Mouse (Mus musculus) neural tube, embryonic 13.5 days (tissue): ENCODE measurements around the gene Fbxo2. TPM values are rescaled to one million over a fixed set of nuclear protein-coding genes. Genes with fewer than 3 reads are reported as not detected.

Source experiments
- ATAC-seq: fragments of 200-750 bp; cut with Nextera tagmentation; 2 replicates; pipeline ENCODE4 v1.8.0; 2017; ENCODE audit warnings: low read depth, mild to moderate bottlenecking, moderate TSS enrichment, moderate library complexity
- H3K27ac ChIP-seq: fragments of 300-500 bp; sonication (generic); replicated peaks from 2 replicates; pipeline ENCODE4 v1.5.1; 2015; ENCODE audit warnings: moderate library complexity, mild to moderate bottlenecking, inconsistent platforms
- H3K27me3 ChIP-seq: fragments of 300-500 bp; sonication (generic); 2 replicates; pipeline ENCODE4 v1.6.1; 2015; ENCODE audit warnings: mild to moderate bottlenecking, inconsistent platforms
- H3K36me3 ChIP-seq: fragments of 300-500 bp; sonication (generic); 2 replicates; pipeline ENCODE4 v1.6.1; 2015; ENCODE audit warnings: mild to moderate bottlenecking, inconsistent platforms
- H3K4me1 ChIP-seq: fragments of 300-500 bp; sonication (generic); replicated peaks from 2 replicates; pipeline ENCODE4 v1.6.1; 2015; ENCODE audit warnings: inconsistent platforms
- H3K4me2 ChIP-seq: fragments of 300-500 bp; sonication (generic); 2 replicates; pipeline ENCODE4 v1.6.1; 2015; ENCODE audit warnings: inconsistent platforms, mild to moderate bottlenecking, moderate library complexity
- H3K4me3 ChIP-seq: fragments of 300-500 bp; sonication (generic); 2 replicates; pipeline ENCODE4 v1.5.1; 2015; ENCODE audit warnings: mild to moderate bottlenecking, inconsistent platforms
- H3K9ac ChIP-seq: fragments of 300-500 bp; sonication (generic); 2 replicates; pipeline ENCODE4 v1.6.1; 2015; ENCODE audit warnings: moderate library complexity, mild to moderate bottlenecking, inconsistent platforms
- H3K9me3 ChIP-seq: fragments of 300-500 bp; sonication (generic); 2 replicates; pipeline ENCODE4 v1.6.1; 2016; ENCODE audit warnings: inconsistent platforms
- WGBS: fragments of 180-500 bp; shearing (Covaris S2); methylation state at CpG from one replicate; pipeline ENCODE4 v1.1.7; 2015; 5-methylcytosine and 5-hydroxymethylcytosine counted together
- polyA plus RNA-seq: library from polyadenylated mRNA; unstranded; fragments of >200 nt; fragmentation: Nextera tagmentation; extraction: Ambion mirVana; gene quantifications from 2 replicates; pipeline ENCODE4 v1.2.1, GENCODE M21; 2015

Gene Fbxo2
- polyA plus RNA-seq, 1 experiment from 2014 or later = 6.9 TPM

DNA sequence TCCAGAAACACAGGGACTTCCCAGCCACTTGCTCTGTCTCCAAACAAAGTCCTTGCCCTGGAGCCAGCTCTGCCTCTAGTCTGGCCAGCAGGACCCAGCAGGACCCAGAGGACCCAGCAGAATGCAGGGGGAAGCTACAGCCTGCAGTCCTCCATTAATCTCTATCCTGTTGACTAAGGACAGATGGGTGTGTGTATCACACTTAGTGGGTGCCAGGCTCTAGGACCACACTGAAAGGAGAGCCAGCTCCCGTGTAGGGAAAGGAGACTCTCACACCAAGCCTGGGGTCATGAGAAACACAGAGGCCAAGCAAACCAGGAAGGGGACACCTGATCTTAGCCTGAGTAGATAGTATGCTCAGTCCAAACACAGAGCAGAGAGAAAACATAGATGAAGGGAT lies 32.2 kb upstream of the Fbxo2 start:
- WGBS = 54% methylated on average over 1 of the region's 1 CpGs
- Histone ChIP-seq H3K9ac (peak overlapping the region; percentile 99), H3K27me3 (peaks cover 3% of the 10 kb centered on the region; the same call in 1 of the 2 replicates), H3K4me2 (peak overlapping the region; percentile 76), H3K9me3 (no peaks in the 10 kb centered on the region), H3K4me3 (peak overlapping the region; percentile 76), H3K27ac (peak overlapping the region; percentile 99), H3K36me3 (no peaks in the 10 kb centered on the region), H3K4me1 (peaks cover 81% of the 10 kb centered on the region)
- ATAC-seq = no peak

DNA sequence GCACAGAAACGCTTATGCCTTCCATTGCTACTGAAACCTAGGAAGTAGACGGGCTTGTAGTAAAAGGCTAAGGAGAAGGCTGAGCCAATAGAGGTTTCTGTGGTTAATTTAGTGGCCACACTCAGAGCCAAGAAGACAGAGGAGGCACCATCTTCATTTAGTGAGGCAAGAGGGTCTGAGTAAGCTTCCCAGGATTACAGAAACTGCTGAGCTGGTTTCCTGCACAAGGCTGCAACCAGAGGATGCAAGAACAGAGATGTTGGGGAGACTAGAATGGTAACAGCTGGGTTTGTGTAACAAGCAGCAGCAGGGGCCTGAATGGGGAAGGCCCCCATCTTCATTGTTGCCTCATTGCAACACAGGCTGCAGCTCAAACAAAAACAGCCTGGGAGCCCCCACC lies 31.7 kb upstream of the Fbxo2 start:
- H3K27me3 ChIP-seq = peaks cover 3% of the 10 kb centered on the region; the same call in 1 of the 2 replicates
- ATAC-seq = no peak
- WGBS = 58% methylated on average over 2 of the region's 2 CpGs
- peaks cover 76% of the 10 kb centered on the region for H3K4me1 ChIP-seq
- peak overlapping the region; percentile 99 for H3K27ac ChIP-seq
- H3K4me2 ChIP-seq = peak overlapping the region; percentile 76
- H3K4me3 ChIP-seq = peak overlapping the region; percentile 76
- H3K9me3 ChIP-seq = no peaks in the 10 kb centered on the region
- no peaks in the 10 kb centered on the region for H3K36me3 ChIP-seq
- H3K9ac ChIP-seq = peak overlapping the region; percentile 99

DNA sequence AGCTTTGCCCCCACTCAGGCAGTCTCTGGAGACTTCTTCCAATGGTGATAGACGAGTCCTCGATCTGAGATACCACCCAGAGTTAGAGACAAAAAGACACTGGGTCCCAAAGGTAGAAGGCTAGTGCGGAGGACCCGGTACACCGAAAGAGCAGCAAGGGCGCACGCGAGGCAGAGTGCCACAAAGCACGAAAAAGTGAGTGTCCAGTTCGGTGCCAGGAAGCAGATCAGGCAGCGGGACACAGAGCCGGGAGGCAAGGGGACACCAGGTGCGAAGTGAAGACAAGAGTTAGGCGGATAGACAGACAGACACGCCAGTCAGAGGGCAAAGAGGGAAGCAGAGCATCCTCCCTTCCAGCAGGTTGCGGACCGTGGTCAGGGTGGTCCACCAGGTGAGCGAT lies 30.3 kb upstream of the Fbxo2 start, which contains the start of gene Mad2l2:
TSS of gene Mad2l2 (plus strand) at position 252 of the 400 bp plus-strand sequence.
- peak within 1 kb of the TSS; percentile 76 for H3K4me3 ChIP-seq
- peak; percentile 4; the same call in 1 of the 2 replicates for ATAC-seq
- peaks cover 5% of the 10 kb centered on the region; the same call in 1 of the 2 replicates for H3K27me3 ChIP-seq
- H3K4me2 ChIP-seq = peak within 1 kb of the TSS; percentile 76
- peak within 1 kb of the TSS; percentile 99 for H3K9ac ChIP-seq
- peak within 1 kb of the TSS; percentile 99 for H3K27ac ChIP-seq
- no peaks in the 10 kb centered on the region for H3K36me3 ChIP-seq
- WGBS = under 1% methylated on average over 18 of the region's 18 CpGs
- H3K4me1 ChIP-seq = peaks cover 64% of the 10 kb centered on the region
- H3K9me3 ChIP-seq = no peaks in the 10 kb centered on the region

DNA sequence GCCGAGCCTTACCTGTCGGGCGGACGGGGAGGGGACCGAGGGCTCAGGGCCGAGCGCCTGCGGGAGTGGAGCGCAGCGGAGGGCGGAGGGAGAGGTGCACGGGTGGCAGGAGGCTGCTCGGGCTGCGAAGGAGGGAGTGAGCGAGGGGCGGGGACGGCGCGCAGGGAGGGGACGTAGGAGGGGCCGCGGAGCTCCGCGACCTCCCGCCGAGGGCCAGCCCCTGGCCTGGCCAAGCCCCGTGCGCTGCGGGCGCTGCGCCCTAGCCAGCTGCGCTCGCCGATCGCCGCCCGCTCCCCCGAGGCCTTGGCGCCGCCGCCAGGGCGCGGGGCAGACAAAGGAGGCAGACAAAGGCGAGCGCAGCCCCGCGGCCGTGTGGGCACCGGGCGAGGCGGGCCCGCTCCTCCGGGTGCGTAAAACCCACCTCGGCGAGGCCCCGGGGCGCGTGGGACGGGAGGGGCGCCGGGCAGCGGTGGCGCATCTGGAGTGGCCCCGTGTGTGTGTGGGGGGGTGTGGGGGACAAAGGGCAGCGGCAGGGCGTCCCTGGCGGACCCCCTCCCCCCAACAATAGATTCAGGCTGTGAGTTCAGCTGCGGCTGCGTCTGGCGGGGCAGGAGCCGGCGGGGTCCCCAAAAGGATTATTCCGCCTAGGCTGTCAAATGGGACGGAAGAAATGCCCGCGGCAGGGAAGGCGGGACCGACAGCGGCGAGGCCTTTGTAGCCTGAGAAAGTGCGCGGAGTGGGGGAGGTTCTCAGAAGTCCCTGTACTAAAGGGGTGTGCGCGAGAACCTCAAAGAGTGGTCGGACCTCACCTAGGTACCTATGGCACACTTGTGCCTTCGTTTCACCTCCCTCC lies 29.6 kb upstream of the Fbxo2 start, which contains the start of gene Draxin:
TSS of gene Draxin (minus strand) at position 138 of the 853 bp plus-strand sequence.
- under 1% methylated on average over 78 of the region's 87 CpGs for WGBS

DNA sequence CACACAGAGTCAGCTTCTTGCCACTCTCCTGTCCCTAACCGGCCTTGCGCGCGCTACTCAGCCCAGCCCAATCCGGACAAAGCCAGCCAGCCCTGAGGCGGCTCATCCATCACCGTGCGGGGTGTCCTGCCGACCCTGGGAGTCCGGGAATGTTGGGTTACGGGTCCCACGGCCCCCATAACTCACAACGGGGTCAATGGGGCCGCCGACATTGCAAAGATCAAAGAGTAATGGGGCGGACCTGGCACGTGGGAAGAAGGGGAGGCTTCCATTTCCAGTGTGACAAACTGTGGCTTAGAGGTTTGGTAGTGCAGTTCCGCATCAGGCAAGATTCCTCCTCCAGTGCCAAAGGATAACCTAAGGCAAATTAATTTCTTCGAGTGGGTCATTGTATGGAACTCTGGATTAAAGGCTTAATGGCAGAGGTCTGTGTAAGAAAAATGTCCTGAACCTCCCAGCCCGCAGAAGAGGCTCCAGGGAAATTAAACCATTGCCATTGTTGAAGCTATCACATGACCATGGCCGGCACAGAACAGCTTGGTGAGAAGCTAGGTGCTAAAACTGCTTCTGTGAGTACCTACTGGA lies 28.8 kb upstream of the Fbxo2 start:
- peak overlapping the region; percentile 99 for H3K27ac ChIP-seq
- peak overlapping the region; percentile 76 for H3K4me3 ChIP-seq
- no peaks in the 10 kb centered on the region for H3K9me3 ChIP-seq
- peak overlapping the region; percentile 99 for H3K9ac ChIP-seq
- ATAC-seq = peak; percentile 69
- H3K27me3 ChIP-seq = peaks cover 6% of the 10 kb centered on the region; the same call in 1 of the 2 replicates
- H3K4me1 ChIP-seq = peaks cover 51% of the 10 kb centered on the region
- no peaks in the 10 kb centered on the region for H3K36me3 ChIP-seq
- WGBS = under 1% methylated on average over 19 of the region's 21 CpGs
- peak overlapping the region; percentile 76 for H3K4me2 ChIP-seq

More for the DNA sequence above, 29.6 kb upstream of the Fbxo2 start, which contains the start of gene Draxin:
- Histone ChIP-seq H3K4me3 (peak within 1 kb of the TSS; percentile 76), H3K27me3 (peaks cover 6% of the 10 kb centered on the region; the same call in 1 of the 2 replicates), H3K9me3 (no peaks in the 10 kb centered on the region), H3K9ac (peak within 1 kb of the TSS; percentile 99), H3K36me3 (no peaks in the 10 kb centered on the region), H3K4me2 (peak within 1 kb of the TSS; percentile 76), H3K4me1 (peaks cover 60% of the 10 kb centered on the region), H3K27ac (peak within 1 kb of the TSS; percentile 99)
- peak; percentile 73 for ATAC-seq

DNA sequence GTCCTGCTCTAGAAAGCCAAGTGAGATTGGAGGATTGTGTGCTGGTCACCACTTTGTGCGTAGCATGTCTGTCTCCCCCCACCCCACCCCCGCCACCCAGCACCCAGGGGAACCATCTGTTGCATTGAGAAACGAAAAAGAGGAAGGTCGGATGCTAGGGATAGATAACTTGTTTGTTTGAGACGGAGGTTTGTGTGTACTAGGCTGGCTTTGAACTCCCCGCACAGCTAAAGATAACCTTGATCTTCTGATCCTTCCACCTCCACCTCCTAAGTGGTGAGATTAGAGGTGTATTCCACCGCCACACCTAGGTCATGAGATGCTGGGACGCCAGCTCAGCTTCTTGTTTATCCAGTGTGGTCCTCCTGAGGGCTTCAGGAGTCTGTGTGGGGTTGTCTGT lies 25.4 kb upstream of the Fbxo2 start:
- no peak for ATAC-seq
- H3K27me3 ChIP-seq = peaks cover 2% of the 10 kb centered on the region; the same call in 1 of the 2 replicates
- no peak overlapping the region for H3K9ac ChIP-seq
- H3K36me3 ChIP-seq = no peaks in the 10 kb centered on the region
- no peak overlapping the region for H3K4me3 ChIP-seq
- WGBS = 82% methylated on average over 8 of the region's 8 CpGs
- H3K27ac ChIP-seq = no peak overlapping the region
- H3K4me2 ChIP-seq = no peak overlapping the region
- H3K9me3 ChIP-seq = no peaks in the 10 kb centered on the region
- H3K4me1 ChIP-seq = peaks cover 36% of the 10 kb centered on the region

DNA sequence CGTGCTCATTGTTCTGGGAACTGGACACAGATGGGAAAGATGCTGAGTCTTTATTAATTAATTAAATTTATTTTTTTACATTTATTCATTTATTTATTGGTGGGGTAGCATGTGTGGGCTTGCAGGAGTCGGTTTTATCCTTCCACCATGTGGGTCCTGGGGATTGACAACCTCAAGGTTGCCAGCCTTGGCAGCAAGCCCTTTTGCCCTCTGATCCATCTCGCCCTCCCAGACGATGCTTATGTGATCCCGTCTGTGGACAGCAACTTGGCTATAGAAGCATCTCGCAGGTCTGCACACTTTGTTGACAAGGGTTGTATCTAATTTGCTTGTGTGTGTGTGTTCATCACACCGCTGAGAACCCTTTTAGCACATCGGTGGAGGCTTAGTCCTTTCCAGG lies 22.9 kb upstream of the Fbxo2 start:
- 65% methylated on average over 8 of the region's 8 CpGs for WGBS
- no peaks in the 10 kb centered on the region for H3K9me3 ChIP-seq
- H3K36me3 ChIP-seq = no peaks in the 10 kb centered on the region
- no peak overlapping the region for H3K9ac ChIP-seq
- H3K27ac ChIP-seq = no peak overlapping the region
- H3K4me2 ChIP-seq = no peak overlapping the region
- H3K4me1 ChIP-seq = peaks cover 33% of the 10 kb centered on the region
- no peak overlapping the region for H3K4me3 ChIP-seq
- ATAC-seq = no peak
- H3K27me3 ChIP-seq = peaks cover 2% of the 10 kb centered on the region; the same call in 1 of the 2 replicates

DNA sequence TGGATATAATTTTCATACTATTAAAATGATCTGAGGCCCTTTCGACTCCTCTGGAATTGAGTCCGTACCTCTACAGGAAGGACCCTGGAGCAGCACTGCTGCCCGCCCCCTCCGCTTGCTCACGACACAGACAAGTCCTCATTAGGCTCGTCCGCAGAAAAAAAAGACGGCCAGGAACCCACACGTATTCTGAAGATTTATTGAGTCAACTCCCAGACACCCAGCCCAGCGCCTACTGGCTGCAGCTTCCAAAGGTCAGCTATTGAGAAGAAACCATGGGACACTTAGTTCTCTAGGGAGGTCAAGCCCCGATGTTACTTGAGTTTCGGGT lies 20.7 kb upstream of the Fbxo2 start:
- H3K4me1 ChIP-seq = peaks cover 27% of the 10 kb centered on the region
- H3K9ac ChIP-seq = peak overlapping the region; percentile 81
- H3K9me3 ChIP-seq = no peaks in the 10 kb centered on the region
- H3K27me3 ChIP-seq = peaks cover 2% of the 10 kb centered on the region; the same call in 1 of the 2 replicates
- peak overlapping the region; percentile 87 for H3K4me2 ChIP-seq
- 2% methylated on average over 12 of the region's 12 CpGs for WGBS
- peak overlapping the region; percentile 89 for H3K27ac ChIP-seq
- peak overlapping the region; percentile 53 for H3K4me3 ChIP-seq
- peak; percentile 24 for ATAC-seq
- H3K36me3 ChIP-seq = peaks cover 14% of the 10 kb centered on the region; the same call in 1 of the 2 replicates

DNA sequence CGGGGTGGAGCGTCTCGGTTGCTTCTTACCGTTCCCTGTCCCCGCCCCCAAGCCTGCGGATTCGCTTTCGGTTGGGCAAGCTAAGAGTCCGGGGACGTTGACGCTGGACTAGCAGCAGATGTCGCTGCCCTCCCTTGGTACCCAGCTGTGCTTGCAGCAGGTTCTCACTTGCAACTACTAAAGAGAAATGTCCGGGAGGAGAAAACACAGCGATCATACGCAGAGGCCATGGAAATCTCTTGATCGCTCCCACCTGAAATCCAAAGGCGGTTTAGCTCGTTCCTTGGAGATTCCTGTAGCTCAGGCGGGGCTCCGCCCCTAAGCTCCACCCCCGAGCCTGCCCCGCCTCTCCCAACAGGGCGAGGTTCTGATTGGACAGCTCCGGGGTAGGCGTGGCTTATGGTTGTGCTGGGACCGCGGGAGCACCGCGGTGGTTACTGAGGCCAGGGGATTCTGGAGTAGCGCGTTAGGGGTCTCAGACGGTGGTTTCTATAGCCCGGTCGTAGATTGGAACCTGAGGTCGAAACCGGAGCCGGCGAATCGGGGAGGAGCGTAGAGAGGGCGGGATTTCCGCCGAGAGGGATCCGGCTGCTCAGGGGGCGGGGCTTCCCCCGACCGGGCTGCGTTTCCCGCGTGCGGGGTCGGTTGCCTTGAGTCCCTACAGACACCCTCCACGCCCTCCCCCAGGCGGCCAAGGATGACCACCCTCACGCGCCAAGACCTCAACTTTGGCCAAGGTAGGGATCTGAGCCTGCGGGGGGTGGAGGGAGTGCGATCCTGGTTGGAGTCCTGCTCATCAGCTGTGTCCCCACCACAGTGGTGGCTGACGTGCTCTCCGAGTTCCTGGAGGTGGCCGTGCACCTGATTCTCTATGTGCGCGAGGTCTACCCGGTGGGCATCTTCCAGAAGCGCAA lies 20.1 kb upstream of the Fbxo2 start:
- H3K9ac ChIP-seq = peak overlapping the region; percentile 81
- peak overlapping the region; percentile 87 for H3K4me2 ChIP-seq
- H3K27me3 ChIP-seq = no peaks in the 10 kb centered on the region; the same call in 1 of the 2 replicates
- H3K9me3 ChIP-seq = no peaks in the 10 kb centered on the region
- H3K4me3 ChIP-seq = peak overlapping the region; percentile 53
- under 1% methylated on average over 65 of the region's 65 CpGs for WGBS
- peak; percentile 95 for ATAC-seq
- H3K27ac ChIP-seq = peak overlapping the region; percentile 89
- peaks cover 27% of the 10 kb centered on the region for H3K4me1 ChIP-seq
- peaks cover 19% of the 10 kb centered on the region for H3K36me3 ChIP-seq

DNA sequence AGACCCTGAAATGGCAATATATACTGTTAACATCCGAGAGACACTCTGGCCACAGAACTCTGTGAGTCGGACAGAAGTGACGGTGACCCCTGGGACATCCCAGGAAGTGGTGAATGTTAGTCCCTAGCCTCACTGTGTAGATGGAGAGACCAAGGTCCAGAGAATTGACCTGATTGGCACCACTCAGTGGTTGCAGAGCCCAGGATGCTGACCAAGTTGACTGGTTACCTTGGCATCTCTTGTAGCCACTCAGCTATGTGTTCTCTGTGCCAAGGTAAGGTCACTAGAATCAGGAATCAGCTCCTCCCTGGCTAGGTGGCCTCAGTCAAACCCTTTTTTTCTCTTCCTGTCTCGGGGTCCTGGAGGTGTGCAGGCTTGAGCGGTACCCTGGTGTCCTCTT lies 16.7 kb upstream of the Fbxo2 start:
- Histone ChIP-seq H3K9ac (no peak overlapping the region), H3K4me3 (no peak overlapping the region), H3K27ac (no peak overlapping the region), H3K27me3 (no peaks in the 10 kb centered on the region), H3K9me3 (no peaks in the 10 kb centered on the region), H3K4me1 (peaks cover 20% of the 10 kb centered on the region), H3K36me3 (peaks cover 47% of the 10 kb centered on the region), H3K4me2 (no peak overlapping the region)
- 88% methylated on average over 5 of the region's 5 CpGs for WGBS
- ATAC-seq = no peak

DNA sequence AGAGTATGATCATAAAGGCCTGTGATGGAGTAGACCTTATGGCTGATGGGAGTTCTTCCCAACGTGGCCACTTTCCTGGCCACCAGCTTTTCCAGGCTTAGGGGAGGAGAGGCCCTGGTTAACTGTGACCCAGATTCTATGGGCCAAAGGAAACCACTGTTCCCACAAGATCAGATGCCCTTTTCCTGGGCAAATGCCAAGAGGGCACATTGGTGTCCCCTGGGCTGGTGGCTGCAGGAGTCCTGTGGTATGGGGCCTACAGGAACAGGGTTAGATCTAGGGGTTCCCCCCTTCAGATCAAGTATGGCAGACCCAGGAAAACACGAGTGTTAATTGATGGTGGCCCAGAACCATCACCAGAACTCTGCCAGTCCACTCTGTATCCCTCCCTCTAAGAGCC lies 12.7 kb upstream of the Fbxo2 start:
- ATAC-seq = no peak
- H3K36me3 ChIP-seq = peaks cover 61% of the 10 kb centered on the region
- H3K4me1 ChIP-seq = peaks cover 17% of the 10 kb centered on the region
- no peak overlapping the region for H3K4me3 ChIP-seq
- no peaks in the 10 kb centered on the region for H3K9me3 ChIP-seq
- H3K27ac ChIP-seq = no peak overlapping the region
- WGBS = 91% methylated on average over 2 of the region's 2 CpGs
- H3K9ac ChIP-seq = no peak overlapping the region
- no peaks in the 10 kb centered on the region for H3K27me3 ChIP-seq
- H3K4me2 ChIP-seq = no peak overlapping the region
